Mouse (Mus musculus): ENCODE results near the gene Alox8.
A peak's percentile ranks its signal among the peaks of the same experiment; 100 is the strongest.

Gene Alox8

DNA sequence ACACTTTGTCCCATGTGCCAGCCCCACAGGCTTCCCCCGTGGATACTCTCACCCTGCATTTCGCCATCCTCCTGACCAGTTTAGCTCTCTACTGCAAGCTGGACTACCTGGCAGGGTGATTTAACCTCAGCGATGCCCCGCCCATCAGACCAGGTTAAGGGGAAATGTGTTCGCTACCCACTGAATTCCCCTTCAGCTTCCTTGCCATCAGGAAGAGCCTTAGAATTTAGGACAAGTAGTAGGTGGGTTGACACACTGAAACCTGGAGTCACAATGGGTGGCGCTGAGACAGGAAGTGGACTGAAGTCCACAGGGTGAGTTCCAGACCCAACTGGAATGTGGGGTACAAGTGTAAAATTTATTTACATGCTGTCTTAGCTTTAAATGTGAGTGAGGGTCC lies at the start of gene Alox8:
Alox8 (minus strand) TSS at position 101 of the 400 bp plus-strand sequence.
- no peak for DNase-seq (ENCODE audit: low read depth, low spot score)

DNA sequence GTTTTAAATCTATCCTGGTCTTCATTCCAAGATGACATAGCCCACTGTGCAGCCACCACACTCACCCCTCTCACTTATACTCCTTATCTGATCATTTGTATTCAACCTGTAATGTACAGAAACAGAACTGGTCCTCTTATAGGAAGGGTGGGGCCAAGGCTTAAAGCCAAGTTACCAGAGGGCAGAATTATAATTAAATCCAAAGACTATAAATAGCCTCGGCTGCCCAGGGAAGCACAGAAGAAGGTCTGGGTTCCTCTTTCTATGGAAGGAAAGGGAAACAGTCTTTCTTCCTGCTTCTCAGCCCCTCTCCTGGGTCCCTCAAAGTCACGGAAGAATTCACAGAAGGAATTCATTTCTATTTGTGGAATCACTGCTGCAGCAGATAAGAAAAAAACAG lies 48.0 kb upstream of the Alox8 start:
- DNase-seq (ENCODE audit: low read depth, low spot score): no peak

DNA sequence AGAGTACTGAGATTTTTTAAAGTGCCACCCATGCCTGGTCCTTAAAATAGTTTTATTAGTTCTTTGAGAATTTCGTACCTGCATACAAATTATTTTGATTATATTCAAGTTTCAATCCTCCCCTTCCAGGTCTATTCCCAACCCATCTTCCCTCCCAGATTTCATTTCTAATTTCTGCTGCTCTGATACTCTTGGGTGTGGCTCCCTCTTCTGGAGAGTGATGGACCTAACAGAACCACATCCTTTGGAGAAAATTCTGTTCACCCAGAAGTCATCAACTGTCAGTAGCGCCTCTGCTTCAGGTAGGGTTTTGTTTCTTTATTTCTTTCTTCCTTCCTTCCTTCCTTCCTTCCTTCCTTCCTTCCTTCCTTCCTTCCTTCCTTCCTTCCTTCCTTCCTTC lies 47.3 kb upstream of the Alox8 start:
- peak; percentile 64 for DNase-seq (ENCODE audit: low read depth, low spot score)

DNA sequence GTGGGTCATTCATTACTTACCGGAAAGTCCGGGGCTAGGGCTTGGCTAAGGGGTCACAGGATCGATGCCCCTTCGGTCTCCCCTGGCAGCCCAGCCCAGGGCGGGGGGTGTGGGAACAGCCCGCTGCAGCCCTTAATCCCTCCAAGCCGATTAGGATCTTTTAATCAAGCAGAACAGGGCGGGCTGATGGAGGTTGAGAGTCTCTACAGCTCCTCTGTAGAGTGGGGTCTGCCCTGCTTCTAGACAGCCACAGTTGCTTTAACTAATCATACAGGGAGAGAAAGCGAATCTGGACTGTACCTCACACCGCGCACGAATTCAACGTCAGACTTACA lies 39.2 kb upstream of the Alox8 start, which contains the start of gene Gucy2e:
Gucy2e (minus strand) TSS at position 111 of the 335 bp plus-strand sequence.
- DNase-seq (ENCODE audit: low read depth, low spot score): no peak

DNA sequence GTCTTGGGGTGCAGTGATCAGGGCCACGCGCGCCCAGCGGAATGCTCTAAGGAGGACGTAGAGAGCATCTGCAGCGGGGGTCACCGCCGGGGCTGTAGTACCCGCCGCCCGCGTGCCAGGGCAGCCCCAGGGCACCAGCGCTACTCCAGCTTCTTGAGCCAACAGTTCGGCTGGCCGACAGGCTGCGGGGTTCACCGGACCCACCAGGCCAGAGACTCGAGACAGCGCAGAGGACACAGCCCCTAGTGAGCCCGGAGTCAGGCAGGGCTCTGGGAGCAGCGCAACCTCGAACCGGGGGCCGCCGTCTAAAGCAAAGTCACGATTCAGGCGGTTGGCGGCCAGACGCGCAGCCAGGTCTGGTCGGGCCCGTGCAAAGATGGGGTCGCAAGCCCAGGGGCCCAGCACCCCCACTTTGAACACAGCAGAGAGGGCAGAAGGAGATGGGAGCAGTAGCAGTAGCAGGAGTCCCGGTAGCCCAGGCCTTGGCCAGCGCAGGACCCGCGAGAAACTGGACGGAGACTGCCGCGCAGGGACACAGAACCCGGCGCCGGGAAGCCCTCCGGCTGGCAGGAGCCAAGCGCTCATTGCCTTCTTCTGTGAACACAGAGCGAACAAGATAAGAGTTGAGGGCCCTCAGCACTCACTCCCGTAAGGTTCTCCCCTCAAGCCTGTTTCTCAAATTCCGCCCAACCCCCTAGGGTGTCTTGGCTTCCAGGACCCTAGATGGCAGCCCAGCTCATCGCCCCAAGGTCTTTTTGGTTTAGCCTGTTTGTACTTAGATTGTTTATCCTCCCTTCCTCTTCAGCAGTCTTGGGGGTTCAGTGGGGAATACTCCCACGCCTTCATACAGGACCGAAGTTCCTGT lies 38.6 kb upstream of the Alox8 start:
- no peak for DNase-seq (ENCODE audit: low read depth, low spot score)

DNA sequence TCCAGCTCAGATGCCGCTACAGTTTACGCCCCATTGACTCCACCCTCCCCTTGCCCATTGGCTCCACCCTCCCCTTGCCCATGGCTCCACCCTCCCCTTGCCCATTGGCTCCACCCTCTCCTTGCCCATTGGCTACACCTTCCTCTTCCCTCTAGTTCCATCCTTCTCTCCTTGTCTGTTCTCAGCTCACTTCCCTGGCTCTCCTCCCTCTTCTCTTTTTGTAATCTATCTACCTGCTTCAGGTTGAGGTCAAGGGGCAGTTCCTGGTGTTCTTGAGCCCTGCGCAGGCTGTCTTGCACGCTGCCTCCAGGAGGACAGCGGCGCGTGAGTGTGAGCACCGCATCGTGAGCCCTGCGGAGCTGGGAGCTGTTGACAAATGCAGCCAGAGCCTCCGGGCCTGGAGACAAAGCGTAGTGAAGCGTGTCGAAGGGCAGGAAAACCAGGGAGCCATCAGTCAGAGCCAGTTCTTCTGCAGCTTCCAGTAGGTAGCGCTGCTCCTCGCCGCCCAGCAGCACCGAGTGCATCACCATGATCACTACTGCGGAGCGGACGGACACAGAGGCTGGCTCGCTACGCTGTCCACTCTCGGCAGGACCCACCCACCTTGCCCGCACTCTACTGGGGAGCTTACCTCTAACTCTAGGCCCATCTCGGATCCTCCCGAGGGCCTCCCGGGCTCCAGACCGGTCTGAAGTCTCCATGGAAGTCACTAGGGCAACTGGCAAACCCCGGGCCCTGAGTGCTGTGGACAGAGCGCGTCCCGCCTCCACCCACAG lies 37.8 kb upstream of the Alox8 start:
- peak; percentile 82 for DNase-seq (ENCODE audit: low read depth, low spot score)

DNA sequence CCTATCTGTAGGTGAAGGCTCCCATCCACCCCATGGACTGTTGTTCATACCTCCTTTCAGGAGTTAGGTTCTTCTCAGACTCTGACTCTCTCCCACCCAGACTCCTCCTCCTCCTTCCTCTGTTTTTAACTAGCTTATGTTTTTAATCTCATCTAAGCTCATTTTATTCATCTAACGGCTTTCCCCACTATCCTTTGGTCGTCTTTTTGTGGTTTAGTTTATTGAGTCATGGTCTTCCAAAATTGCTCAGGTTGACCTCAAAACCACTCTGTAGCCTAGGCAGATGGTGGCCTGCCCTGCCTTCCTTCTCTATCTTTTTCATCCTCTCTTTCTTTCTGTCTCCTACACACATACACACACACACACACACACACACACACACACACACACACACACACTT lies 35.5 kb upstream of the Alox8 start:
- no peak for DNase-seq (ENCODE audit: low read depth, low spot score)

DNA sequence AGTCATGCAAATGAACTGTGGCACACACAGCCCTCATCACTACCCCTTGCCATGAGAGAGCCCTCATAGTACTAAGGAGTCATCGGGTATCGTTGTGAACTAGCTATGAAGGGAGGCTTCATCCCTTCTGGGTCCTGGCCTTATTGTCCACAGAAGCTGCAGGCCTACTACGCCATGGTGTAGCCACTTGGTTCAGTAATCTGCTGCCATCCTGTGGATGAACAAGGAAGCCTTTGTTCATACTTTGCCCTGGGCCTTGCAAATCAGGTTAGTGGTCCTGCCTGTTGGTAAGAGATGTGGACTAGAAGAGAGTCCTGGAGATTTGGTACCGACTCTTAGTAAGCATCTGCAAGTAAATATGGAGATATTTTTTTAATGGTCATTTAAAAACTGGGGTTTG lies 32.8 kb upstream of the Alox8 start:
- DNase-seq (ENCODE audit: low read depth, low spot score): no peak

DNA sequence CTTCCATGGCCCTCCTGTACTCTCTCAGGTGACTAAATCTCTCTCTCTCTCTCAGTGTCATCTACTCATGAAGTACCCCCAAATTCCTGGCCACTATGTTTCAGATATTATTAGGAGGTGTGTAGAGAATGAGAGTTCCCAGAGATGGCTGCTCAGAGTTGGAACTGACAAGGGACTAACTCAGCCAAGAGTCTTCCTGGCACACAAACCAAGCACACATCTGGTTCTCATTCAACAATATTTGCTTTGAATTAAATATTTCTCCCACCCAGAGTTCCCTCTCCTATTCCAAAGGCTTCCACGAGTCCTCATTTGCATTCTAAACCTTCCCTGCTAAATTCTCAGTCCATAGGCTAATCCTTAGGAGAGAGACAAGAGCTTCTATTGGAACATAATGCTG lies 28.1 kb upstream of the Alox8 start:
- DNase-seq (ENCODE audit: low read depth, low spot score): no peak

DNA sequence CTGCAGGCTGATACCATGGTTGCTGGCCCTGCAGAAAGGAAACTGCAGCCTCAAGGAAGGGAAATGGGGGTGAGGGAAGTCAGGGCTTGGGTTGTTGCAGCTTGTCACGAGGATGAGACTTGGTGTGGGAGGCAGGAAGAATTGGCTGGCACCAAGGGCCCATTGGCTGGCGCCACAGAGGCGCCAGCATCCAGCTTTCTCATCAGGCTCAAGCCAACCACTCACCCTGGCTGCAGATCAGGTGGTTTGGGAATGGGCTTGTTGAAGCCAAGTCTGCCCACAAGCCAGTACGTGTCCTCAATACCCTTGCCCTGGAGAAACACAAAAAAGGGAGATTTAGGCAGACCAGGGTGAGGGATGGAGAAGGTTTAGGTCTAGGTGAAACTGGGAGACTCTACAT lies 25.5 kb upstream of the Alox8 start:
- no peak for DNase-seq (ENCODE audit: low read depth, low spot score)

DNA sequence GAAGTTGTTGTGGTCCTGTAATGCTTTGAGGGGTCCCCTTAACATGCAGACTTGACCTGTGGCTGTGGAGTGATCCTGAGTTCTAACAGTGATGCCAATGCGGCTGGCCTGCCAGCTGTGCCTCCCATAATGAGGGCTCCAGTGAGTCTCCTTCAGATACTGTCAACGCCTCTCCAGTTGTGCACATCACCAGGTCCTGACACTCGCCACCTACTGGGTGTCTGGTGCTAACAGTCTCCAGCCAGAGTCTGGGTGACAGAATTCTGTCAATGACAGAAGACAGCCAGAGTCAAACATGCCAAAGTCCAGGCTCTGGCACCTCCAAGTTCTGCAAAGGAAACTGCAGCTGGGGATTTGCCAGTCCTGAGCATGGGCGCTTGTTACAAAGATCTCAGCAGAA lies 23.4 kb upstream of the Alox8 start:
- no peak for DNase-seq (ENCODE audit: low read depth, low spot score)

DNA sequence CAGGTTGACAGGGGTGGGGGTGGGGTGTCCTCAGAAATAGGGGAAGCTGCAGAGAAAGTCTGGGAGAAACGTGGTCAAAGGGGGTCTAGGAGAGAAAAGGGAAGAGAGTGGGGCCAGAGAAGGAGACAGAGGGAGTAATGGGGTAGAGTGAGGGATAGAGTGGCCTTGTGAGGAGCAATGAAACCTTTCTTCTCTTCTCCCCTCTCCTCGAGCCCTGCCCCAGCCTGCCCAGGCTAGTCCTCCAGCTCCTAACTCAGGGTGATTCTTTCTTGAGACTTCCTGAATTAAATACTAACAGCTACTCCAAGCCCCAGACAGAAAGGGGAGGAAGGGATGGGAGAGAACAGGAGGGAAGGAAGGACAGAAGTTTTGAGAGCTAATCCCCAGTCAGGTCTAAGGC lies 21.0 kb upstream of the Alox8 start:
- DNase-seq (ENCODE audit: low read depth, low spot score): no peak

DNA sequence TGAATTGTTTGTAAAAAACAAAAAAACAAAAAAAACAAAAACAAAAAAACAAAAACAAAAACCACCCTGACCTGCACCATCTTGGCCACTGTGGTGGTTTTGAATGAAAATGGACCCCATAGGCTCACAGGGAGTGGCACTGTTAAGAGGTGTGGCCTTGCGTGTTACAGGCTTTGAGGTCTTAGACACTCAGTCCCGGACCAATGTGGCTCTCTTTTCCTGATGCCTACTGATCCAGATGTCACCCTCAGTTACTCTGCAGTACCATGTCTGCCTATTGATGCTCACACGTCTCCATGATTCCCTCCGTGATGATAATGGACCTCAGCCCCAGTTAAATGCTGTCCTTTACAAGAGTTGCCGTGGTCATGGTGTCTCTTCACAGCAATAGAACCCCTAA lies 19.8 kb upstream of the Alox8 start:
- no peak for DNase-seq (ENCODE audit: low read depth, low spot score)

DNA sequence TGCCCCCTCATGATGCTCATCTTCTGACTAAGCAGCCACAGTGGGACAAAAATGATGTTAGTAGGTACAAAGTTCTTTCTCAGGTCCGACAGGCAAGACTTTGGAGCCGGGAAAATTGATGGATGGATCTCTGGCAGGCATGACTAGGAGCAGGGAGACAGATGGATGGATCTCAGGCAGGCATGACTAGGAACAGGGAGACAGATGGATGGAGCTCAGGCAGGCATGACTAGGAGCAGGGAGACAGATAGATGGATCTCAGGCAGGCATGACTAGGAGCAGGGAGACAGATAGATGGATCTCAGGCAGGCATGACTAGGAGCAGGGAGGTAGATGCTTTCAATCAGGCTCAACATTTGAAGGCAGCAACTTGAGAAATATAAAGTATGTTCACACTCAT lies 13.8 kb upstream of the Alox8 start:
- DNase-seq (ENCODE audit: low read depth, low spot score): peak; percentile 42

DNA sequence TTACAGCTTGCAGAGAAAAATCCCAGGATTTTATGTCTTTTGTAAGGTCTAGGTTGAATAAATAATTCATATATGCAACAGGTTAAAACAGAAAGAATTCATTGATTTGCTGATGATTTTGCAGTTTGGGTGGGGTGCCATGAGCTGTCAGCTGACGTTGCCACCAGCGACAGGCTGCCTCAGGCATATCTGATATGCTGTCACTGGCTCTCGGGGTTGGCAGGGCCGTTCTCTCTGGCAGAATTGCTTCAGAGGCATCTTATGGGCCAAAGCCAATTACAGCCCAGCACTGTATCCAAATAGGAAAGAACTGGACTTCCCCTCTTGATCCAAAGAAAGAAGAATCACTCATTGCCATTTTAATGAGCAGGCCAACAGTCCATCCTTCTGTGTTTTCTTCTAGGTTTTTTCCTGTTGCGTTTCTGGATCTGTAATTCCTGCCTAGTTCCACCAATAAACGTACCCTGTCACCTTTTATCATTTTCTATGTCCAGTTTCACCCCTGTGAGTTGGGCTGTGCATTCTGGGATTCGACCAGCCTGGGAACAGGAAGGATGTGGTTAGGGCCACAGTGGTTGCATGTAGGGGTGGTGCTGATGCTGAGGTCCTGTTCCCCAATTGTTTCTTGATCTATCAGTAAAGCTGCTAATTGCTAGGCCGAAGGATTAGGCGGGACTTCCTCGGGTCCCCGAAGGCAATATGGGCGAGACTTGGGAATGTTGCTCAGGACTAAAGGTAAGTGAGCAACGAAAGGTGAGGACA lies 5.0 kb upstream of the Alox8 start:
- DNase-seq (ENCODE audit: low read depth, low spot score): no peak

DNA sequence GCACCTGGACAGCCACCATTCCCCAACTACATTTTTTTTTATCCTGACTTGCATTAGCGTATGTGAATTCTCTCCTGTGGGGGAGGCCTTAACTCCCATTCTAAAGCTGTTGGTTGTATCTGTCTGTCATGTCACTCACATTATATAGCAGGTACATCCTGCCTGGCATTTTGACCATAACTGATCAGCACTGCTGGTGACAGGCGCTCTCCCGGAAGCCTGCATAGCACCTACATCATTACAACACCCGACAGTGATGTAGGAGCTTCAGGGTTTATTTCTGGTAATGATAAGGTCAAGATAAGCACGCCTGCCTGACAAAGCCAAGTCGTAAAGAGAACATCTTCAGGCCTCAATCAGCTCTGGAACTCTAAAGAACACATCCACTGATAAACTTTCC lies 2.6 kb upstream of the Alox8 start:
- no peak for DNase-seq (ENCODE audit: low read depth, low spot score)

DNA sequence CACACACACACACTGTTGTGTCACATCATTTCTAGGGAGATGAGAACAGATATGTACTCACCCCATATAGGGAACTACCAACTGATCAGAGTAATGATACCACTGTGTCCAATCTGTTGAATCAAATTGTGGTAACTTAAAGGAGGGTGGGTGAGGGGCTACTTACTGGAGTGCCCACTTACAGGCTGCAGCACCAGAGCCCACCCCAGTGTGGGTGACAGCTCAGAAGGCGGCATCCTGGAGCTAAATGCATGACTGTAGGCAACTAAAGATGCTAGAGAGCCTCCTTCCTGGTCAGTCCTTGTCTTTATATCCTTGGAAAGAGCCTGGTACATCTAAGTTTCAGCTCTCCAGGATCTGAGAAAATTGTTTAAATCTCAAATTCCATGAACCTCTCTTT lies 1.6 kb upstream of the Alox8 start:
- DNase-seq (ENCODE audit: low read depth, low spot score): no peak

DNA sequence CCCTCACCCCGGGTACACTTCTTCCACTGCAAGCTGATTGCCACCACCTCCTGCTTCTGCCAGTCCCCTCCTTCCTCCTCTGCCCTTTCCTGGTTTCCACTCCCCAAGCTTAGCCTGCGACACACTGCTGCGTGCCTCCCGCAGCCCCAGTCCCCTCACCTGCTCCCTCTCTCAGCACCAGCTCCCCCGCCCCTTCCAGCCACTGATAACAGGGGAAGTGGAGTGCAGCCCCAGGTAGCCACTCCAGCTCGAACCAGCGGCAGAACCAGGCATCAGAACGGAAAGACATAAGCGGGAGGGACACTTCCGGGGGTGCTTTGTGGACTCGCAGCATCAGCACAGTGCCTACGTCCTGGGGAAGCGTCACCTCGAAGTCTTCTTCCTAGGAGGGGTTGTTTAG lies 449 bp downstream of the Alox8 start:
- no peak for DNase-seq (ENCODE audit: low read depth, low spot score)

DNA sequence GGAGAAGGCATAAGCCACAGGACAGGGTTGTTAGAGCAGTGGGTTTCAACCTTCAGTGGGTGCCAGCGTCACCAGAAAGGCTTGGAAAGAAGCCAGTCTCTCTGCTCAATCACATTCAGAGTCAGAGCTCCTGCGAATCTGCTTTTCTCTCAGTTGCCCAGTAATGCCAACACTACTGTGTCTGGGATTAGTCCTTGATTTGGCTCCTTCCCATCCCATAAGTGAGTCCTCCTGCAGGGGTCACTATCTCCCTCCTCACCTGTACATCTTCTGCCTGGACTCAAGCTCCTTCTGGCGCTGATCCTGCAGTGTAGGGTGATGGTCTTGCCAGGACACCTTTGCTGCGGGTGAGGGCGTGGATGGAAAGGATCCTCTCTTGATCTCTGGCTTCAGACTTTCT lies 877 bp downstream of the Alox8 start:
- no peak for DNase-seq (ENCODE audit: low read depth, low spot score)

DNA sequence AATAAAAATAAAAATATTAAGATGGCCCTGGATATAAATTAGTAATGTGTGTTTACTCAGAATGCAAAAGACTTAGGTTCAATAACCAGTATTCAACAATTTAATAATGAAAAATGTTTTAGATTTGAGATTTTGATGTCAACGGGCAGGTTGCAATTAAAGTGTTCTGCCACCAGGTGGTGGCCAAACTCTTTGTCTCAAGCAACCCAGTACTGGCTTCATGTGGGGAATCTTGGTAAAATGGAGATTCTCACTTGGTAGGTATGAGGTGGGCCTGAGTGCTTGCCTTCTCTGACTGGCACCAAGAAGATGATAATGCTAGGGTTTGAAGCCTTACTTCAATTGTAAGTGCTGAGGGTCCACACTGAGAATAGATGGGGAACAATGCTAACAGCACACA lies 4.8 kb downstream of the Alox8 start:
- DNase-seq (ENCODE audit: low read depth, low spot score): peak; percentile 66

DNA sequence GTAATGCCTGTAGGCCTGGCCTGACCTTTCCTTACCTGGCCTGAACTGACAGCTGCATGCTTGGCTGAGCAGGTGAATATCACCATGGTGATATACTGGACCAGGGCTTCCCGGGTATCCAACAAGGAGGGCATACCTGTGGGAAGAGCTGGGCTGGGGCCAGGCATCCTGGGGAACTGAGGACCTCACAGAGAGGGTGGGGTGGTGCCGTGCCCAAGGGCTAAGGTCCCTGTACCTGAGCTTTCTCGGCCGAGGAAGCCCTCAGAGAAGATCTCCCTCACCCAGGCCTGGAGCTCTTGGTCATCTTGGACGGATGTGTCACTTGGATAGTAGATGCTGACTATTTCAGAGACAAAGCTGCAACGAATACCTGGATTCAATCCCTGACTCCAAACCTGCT lies 11.7 kb downstream of the Alox8 start:
- DNase-seq (ENCODE audit: low read depth, low spot score): no peak

DNA sequence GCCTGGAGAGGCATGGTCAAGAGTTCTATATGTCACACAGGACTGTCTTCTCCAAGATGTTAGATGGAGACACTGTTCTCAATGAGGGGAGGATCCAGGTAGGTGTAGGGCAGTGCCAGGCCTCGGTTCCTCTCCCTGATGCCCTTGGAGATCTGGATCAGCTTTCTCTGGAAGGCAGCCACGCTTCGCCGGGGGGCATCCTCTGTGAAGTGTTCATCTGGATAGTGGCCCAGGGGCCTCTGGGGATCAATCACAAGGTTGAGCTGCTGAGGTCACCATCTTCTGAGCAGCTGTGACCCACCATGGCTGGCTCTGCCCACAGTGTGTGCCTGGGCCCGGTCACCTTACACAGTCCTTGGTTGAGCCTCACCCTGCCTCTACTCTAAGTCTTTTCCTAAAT lies 12.6 kb downstream of the Alox8 start:
- DNase-seq (ENCODE audit: low read depth, low spot score): no peak

Data from mesoderm, embryonic 11.5 days (tissue).